Mouse (Mus musculus) v-Abl transformed pro-B cells (cell line): ENCODE results near the gene Psmc3ip.
"Not testable (repeated sequence)": the region's sequence is repeated elsewhere in the genome, so short reads cannot be mapped to it uniquely, and the experiment has no call there.

Experiments
- in situ Hi-C, 2 experiments: fragments of 400-800 bp; cut with MboI; formaldehyde crosslinking; loops; one replicate each; pipeline ENCODE4 v1.15.1; 2025; ENCODE audit not compliant: unreplicated experiment in 2 of 2

Gene Psmc3ip

GRCm38 (mm10) chr11:101095314-101096024, at the start of gene Psmc3ip:
TSS of gene Psmc3ip (minus strand) at chr11:101095436.
- in situ Hi-C loops: loop anchor here in 1 of 2 experiments (25.0 kb wide), 1 partner anchor 342 kb away; the partner anchor contains the start of genes Ifi35, Ptges3l, Rpl27 and Rundc1

GRCm38 (mm10) chr11:101143338-101144225, 48.3 kb upstream of the Psmc3ip start:
- in situ Hi-C loops: no loop called here

- in situ Hi-C loops: no loop called here
These were observed 47.2 kb upstream of the Psmc3ip start for GRCm38 (mm10) chr11:101142215-101142967.

GRCm38 (mm10) chr11:101141088-101141487, 45.9 kb upstream of the Psmc3ip start:
- in situ Hi-C loops: no loop called here

- in situ Hi-C loops: no loop called here
These were observed 45.1 kb upstream of the Psmc3ip start for GRCm38 (mm10) chr11:101140164-101140819.

GRCm38 (mm10) chr11:101138536-101139181, 43.4 kb upstream of the Psmc3ip start:
- in situ Hi-C loops: no loop called here

GRCm38 (mm10) chr11:101137000-101137399, 41.8 kb upstream of the Psmc3ip start:
- in situ Hi-C loops: no loop called here

- in situ Hi-C loops: loop anchor here (5.0 kb wide), 1 partner anchor 38 kb away; the partner anchor contains the start of genes Cntnap1 (in 2 of the 2) and Plekhh3 (in 2 of the 2)
These were observed 39.1 kb upstream of the Psmc3ip start for GRCm38 (mm10) chr11:101134217-101134865.

GRCm38 (mm10) chr11:101133037-101133436, 37.8 kb upstream of the Psmc3ip start:
- in situ Hi-C loops: loop anchor here (5.0 kb wide), 1 partner anchor 39 kb away; the partner anchor contains the start of genes Cntnap1 (in 2 of the 2) and Plekhh3 (in 2 of the 2)

GRCm38 (mm10) chr11:101131701-101132100, 36.5 kb upstream of the Psmc3ip start:
- in situ Hi-C loops: loop anchor here (5.0 kb wide), 1 partner anchor 41 kb away; the partner anchor contains the start of genes Cntnap1 (in 2 of the 2) and Plekhh3 (in 2 of the 2)

- in situ Hi-C loops: loop anchor here (5.0 kb wide), 1 partner anchor 41 kb away; the partner anchor contains the start of genes Cntnap1 (in 2 of the 2) and Plekhh3 (in 2 of the 2)
These were observed 36.0 kb upstream of the Psmc3ip start for GRCm38 (mm10) chr11:101131187-101131586.

GRCm38 (mm10) chr11:101130056-101130756, 35.0 kb upstream of the Psmc3ip start:
- in situ Hi-C loops: loop anchor here (5.0 kb wide), 1 partner anchor 42 kb away; the partner anchor contains the start of genes Cntnap1 (in 2 of the 2) and Plekhh3 (in 2 of the 2)

GRCm38 (mm10) chr11:101128996-101129577, 33.9 kb upstream of the Psmc3ip start:
- in situ Hi-C loops: no loop called here

- in situ Hi-C loops: no loop called here
These were observed 31.8 kb upstream of the Psmc3ip start for GRCm38 (mm10) chr11:101127075-101127474.

- in situ Hi-C loops: not testable (repeated sequence)
These were observed 29.8 kb upstream of the Psmc3ip start for GRCm38 (mm10) chr11:101125008-101125407.

GRCm38 (mm10) chr11:101124494-101124893, 29.3 kb upstream of the Psmc3ip start:
- in situ Hi-C loops: not testable (repeated sequence)

GRCm38 (mm10) chr11:101120545-101121188, 25.4 kb upstream of the Psmc3ip start:
- in situ Hi-C loops: no loop called here
